Mouse (Mus musculus) cerebellum, adult 8-10 months (tissue): ENCODE measurements around the gene Sema4f.

Experiments used
- DNase-seq: peaks from one replicate; pipeline ENCODE4 v3.0.0; 2022

Gene Sema4f

GRCm38 (mm10) chr6:82913336-82914247, 26.0 kb downstream of the Sema4f start:
- DNase-seq, result no peak

- DNase-seq, result no peak
These were observed 28.3 kb downstream of the Sema4f start for GRCm38 (mm10) chr6:82911303-82911702.

DNA sequence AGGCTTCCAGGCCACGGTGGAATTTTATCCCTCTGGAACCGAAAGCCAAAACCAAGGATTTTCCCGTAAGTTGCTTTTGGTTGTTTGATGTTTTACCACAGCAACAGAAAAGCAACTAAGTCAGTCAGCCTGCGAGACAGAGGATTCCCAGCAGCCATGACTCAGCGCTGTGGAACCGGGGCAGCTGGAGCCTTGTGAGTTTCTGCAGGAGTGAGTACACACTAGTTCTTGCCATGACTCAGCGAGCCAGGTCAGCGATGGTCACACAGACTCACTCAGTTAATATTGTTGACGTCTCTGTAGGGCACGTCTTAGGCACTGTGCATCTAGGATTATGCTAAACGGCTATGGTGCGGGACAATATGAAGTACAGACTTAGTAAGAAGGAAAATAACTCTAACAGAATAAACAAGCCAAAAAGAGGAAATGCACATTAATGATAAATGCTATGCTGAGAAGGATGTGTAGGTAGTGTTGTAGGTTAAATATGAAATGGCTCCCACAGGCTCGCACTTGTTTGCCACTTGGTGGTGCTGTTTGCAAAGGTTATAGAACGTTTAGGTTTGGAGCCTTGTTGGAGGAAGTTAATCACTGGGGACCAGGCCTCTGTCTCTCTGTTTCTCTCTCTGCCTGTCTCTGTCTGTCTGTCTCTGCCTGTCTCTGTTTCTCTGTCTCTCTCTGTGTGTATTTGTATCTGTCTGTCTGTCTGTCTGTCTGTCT, 30.3 kb downstream of the Sema4f start:
- DNase-seq, result peak; percentile 51

GRCm38 (mm10) chr6:82908034-82908433, 31.5 kb downstream of the Sema4f start:
- DNase-seq, result no peak

GRCm38 (mm10) chr6:82906985-82907384, 32.6 kb downstream of the Sema4f start:
- DNase-seq, result no peak

DNA sequence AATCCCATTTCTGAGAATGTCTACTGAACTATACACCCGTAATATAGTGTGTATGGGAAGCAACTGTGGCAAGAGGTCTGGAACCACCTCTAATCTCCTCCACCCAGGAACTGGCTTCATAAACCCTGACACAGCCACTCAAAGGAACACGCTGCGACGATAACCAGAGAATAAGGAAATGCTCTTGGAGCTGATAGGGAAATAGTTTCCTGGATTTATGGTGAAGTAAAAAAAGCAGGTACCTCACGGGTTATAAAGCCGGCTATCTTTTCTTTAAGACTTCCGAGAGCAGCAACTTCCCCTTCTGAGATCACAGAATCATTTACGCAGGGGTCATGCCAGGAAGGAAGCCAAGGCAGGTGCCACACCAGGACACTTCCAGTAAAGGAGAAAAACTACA, 37.0 kb downstream of the Sema4f start:
- no peak for DNase-seq

GRCm38 (mm10) chr6:82898745-82899144, 40.8 kb downstream of the Sema4f start:
- no peak for DNase-seq

GRCm38 (mm10) chr6:82898227-82898626, 41.3 kb downstream of the Sema4f start:
- no peak for DNase-seq

GRCm38 (mm10) chr6:82897311-82897710, 42.3 kb downstream of the Sema4f start:
- no peak for DNase-seq

- DNase-seq, result no peak
These were observed 46.2 kb downstream of the Sema4f start for GRCm38 (mm10) chr6:82893415-82893814.

- no peak for DNase-seq
These were observed 47.0 kb downstream of the Sema4f start for GRCm38 (mm10) chr6:82892540-82892939.

DNA sequence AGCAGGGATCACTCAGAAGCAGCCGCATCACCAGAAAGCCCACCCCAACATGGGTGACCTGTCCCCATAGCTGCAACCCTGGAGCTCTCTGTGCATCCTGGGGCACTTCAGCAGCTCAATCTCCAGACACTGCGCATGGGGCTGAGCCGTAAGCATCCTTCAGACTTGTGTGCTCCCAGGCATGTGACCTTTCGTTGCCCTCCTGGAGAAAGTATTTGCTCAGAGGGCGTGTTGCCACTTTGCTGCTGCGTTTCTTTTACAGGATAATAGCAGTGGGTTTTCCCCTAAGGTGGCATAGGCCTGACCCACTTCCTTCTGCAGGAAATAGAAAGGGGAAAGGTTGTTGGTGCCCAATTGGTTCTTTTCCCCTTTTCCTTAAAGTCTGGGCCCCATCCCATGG, 48.1 kb downstream of the Sema4f start:
- DNase-seq, result no peak

DNA sequence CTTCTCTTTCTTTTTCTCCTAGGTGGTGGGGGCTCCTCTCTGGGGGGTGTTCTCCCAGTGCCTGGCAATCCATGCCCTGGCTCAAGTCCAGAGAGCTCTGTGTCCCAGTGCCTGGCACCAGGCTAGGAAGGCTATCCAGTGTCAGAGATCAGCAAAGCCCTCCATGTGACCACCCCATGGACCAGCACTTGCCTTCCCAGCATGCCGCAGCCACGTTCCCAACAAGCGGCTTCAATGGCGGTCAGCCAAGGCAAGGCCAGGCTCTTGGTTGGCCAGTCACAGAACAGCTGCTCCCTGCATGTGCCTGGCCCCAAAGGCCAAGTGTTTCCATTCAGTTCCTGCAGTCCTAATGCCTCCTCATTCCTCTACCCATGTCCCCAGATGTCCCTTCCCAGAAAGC, 53.2 kb downstream of the Sema4f start:
- no peak for DNase-seq

DNA sequence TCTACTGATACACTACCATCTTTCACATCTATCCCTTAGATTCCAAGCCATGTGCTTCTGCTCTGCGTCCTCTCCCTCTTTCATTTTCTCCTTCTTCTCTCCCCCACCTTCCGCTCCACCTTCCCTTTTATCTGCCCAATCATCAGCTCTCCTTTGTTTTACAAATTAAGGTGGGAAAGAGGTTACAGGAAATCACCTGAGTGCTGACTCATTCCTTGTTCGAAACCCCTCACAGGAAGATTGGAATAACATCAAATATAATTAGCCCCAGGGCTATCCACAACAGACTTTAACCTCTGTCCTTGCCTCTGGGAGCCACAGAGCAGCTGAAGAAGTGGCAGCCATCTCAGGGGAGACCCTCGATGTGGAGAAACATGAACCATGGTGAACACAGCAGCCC, 53.7 kb downstream of the Sema4f start:
- DNase-seq, result no peak

DNA sequence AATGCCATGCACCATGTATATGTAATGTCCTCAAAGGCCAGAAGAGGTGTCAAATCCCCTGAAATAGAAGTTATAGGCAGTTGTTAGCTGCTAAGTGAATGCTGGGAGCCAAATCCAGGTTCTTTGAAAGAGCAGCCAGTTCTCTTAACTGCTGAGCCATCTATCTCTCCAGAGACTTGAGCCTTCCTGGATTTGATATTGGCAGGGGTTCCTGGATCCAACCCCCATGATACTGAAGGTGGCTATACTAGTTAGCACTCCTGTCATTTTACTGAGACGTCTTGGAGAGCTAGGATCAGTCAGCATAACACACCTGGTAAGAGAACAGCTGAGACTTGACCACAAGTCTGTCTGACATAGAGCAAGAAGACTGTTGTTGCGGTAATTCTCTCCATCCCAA, 54.1 kb downstream of the Sema4f start:
- no peak for DNase-seq

- no peak for DNase-seq
These were observed 55.0 kb downstream of the Sema4f start for GRCm38 (mm10) chr6:82884570-82884969.

DNA sequence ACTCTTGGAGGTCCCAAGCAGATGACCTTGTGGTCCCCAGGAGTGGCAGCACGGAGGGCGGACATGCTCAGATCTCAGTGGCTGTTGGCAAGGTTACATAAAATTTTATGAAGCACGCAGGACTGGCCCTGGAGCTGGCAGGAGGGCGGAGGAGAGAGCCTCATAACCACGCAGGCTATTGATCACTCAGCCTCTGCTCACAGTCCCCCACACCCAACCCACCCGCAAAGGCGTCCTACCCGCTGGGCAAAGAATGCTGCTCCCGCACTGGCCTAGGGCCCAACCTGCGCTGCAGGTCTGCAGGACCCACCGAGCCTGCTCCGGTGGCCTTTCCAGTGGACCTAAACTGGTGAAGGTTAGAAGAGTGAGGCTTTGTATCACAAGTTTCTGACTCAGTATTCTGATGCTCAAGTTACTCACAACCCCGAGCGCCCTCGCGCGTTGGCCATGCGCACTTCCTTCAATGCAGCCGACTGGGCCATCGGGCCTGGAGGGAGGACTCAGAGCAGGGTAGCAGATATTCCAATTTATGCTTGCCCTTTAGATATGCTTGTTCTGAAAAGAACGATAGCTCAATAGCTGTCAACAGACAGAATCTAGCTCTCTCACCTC, 58.0 kb downstream of the Sema4f start:
- DNase-seq, result peak; percentile 16

GRCm38 (mm10) chr6:82880807-82881206, 58.8 kb downstream of the Sema4f start:
- no peak for DNase-seq

DNA sequence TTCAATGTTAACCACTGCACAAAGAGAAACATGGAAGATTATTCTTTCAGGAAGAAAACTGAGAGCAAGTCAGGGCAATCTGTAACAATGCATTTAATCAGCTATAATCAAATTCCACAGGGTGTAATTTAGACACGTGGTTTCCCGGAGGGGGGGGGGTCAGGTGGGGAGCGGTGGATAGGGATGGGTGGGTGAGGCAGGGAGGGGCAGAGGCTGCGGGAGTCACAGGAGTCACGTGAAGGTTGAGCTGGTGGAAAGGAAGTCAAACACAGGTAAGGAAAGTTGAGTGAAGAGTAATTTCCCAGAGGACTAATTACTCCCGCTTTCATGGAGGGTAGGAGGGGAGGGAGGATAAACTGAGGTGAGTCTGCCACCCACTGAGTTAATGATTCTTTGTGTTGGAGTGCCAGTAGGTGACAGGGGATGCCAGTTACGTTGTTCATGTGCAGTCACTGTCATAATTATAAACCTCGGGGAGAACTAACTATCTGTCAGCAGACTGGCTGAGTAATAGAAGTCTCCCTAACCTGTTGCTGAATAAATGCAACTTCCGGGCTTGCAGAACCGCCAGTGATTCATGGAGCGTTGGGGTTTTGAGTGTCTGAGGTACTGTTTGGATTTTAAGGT, 60.0 kb downstream of the Sema4f start:
- DNase-seq, result no peak

DNA sequence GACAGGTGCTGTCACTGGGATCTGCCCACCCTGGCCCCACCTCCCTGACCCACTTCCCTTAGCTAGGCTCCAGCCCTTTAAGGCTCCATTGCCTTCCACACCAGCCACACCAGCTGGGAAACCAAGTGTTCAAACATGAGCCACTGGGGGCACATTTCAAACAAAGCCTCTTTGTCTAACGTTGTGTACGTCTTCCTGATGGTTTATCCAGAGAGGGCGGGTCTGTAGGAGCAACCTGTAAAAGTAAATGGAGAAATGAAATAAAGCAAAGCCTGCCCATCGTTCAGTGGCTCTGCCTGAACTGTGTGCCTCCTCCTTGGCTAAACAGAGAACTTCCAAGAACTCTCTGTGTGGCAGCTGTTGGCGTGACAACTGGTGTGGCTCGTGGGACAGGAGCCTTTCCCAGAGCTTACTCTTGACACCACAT, 64.0 kb downstream of the Sema4f start:
- DNase-seq, result no peak

- no peak for DNase-seq
These were observed 67.2 kb downstream of the Sema4f start for GRCm38 (mm10) chr6:82872332-82872707.

DNA sequence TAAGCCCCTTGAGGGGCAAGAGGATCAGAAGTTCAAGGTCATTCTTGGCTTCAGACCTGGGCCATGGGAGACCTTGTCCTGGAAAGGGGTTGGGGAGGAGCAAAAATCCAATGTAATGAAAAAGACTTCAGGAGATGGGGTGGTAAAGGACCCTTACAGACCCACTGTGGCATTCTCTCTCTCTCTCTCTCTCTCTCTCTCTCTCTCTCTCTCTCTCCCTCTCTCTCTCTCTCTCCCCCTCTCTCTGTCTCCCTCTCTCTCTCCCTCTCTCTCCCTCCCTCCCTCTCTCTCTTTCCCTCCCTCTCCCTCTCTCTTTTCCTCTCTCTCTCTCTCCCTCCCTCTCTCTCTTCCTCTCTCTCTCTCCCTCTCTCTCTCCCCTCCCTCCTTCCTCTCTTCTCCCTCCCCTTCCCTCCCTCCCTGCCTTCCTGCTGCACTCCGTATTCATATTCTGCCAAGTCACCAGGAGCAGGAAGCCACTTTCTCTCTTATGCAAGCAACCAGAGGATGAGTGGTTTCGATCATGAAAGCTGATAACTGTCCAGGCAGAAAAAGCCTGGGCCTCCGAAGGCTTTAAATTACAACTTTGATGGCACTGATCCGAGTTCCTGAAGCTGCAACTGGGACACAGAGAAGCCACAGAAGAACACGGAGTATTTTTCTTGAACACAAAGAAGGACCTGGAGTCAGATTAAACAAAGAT, 67.8 kb downstream of the Sema4f start:
- DNase-seq, result no peak

DNA sequence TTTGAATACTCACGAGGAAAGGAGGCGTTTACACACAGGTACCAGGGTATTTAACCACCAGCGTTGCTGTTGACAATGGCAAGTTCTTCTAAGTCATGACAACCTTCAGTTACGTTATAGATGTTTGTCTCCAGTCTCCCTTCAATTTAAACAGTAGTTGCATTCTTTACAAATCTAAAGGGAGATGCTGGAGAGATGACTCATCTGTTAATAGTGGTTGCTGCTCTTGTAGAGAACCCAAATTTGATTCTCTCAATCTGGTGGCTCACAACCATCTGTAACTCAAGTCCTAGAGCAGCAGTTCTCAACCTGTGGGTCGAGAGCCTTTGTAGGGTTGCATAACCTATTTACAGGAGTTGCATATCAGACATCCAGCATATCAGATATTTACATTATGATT, 71.1 kb downstream of the Sema4f start:
- DNase-seq, result no peak
